Mouse (Mus musculus) 416B (cell line): ENCODE results near the gene Akap13.

Experiments
- DNase-seq: peaks from one replicate; pipeline ENCODE4 v3.0.0; 2011; ENCODE audit warnings: low read depth

Gene Akap13

DNA sequence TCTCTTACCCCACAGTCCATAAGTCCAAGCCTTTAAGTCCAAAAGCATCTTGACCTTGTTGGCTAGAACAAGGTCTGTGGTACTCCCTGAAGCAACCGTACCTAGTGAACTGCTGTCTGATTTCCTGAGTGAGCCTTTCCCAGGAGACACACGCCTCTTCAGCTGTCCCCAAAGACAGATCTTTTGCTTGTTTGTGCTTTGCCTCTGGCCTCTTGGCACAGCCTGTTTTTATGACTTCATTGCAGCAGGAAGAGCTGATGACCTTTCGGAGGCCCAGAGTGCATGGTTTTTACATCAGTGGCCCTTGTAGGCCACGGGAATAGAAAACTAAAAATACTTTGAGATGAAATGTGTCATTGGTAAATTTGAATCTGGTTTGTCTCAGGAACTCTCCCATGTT lies 260.6 kb downstream of the Akap13 start:
- DNase-seq, result no peak

GRCm38 (mm10) chr7:75717349-75717748 lies 262.0 kb downstream of the Akap13 start:
- peak; percentile 33 for DNase-seq

DNA sequence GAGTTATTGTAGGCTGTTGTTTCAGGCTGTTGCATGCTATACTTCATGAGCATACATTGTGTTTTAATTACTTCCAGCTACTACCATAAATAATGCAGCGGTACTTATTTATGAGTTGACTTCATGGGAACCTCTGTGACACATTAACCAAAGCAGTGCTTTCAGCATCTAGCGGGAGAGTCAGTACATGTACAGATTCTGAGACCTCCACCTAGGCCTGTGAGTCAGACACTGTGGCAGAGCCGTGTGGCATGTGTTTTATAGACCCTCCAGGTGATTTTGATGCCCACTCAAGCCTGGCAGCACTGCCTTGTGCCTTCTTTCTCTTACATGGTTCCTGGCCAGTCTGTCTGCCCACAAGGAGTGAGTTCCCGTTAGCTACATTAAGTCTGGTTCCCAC lies 266.0 kb downstream of the Akap13 start:
- DNase-seq, result no peak

- peak; percentile 29 for DNase-seq
These were observed 268.7 kb downstream of the Akap13 start for GRCm38 (mm10) chr7:75724012-75724411.

DNA sequence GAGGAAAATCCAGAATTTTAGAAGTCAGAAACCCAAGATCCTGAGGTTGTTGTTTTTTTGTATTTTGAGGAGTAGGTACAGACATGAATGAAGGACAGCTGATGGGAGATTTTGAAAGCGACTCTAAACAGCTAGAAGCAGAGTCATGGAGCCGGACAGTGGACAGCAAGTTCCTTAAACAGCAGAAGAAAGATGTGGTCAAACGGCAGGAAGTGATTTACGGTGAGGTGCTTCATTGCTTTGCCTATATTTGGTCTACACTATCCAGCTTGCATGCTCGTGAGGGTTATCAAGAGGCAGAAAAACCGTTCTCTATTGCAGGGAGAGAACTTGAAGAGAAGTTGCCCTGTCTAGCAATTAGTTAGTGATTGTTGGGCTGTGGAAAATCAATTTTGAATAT lies 270.6 kb downstream of the Akap13 start:
- peak; percentile 92 for DNase-seq

GRCm38 (mm10) chr7:75726867-75727266 lies 271.5 kb downstream of the Akap13 start:
- DNase-seq, result no peak

- no peak for DNase-seq
These were observed 274.3 kb downstream of the Akap13 start for GRCm38 (mm10) chr7:75729652-75730051.

DNA sequence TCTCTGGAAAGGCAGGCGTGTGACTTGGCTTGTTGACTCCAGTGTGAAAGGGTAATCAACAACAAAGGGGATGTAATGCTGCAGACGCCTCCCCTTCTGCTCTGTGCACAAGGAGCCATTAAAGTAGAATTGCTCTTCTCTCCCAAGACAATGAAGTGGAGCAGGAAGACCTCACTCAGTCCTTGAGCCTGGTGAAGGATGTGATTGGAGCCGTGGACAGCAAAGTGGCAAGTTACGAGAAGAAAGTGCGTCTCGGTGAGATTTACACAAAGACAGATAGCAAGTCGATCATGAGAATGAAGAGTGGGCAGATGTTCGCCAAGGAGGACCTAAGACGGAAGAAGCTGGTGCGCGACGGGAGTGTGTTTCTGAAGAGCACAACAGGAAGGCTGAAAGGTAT lies 274.9 kb downstream of the Akap13 start:
- DNase-seq, result no peak

DNA sequence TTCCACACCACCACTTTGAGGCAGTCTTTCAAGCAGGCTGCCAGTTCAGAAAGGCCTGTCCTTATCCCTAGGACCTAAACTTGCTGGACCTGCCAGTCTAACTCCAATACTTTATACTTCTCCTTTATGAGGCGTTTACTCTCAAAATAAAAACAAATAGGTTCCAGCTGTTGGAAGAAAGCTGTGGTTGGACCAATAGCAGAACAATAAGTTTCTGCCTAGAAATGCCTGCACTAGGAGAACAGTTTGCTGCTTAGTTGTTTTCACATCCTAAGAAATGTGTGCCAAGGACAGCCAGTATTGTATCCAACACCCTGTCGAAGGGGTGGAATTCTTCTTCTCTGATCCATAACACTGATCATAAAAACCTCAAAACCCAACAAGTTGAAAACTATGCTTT lies 276.6 kb downstream of the Akap13 start:
- no peak for DNase-seq

DNA sequence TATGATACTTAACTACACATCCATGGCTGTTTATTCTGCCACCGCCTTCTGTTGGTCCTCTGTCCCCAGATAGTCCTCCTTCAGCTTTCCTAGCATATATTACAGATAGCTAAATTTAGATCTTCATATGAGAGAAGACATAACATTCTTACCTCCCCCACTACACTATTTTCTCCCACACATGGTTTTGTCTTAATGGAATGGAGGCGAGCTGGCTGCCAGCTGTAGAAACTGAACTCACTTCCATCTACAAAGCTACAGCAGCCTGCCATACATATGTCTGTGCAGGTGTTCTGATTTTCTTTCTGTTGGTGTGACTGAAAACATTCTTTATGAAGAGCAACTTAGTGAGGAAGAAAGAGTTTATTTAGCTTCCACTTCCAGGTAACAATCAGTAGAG lies 277.8 kb downstream of the Akap13 start:
- DNase-seq, result no peak

DNA sequence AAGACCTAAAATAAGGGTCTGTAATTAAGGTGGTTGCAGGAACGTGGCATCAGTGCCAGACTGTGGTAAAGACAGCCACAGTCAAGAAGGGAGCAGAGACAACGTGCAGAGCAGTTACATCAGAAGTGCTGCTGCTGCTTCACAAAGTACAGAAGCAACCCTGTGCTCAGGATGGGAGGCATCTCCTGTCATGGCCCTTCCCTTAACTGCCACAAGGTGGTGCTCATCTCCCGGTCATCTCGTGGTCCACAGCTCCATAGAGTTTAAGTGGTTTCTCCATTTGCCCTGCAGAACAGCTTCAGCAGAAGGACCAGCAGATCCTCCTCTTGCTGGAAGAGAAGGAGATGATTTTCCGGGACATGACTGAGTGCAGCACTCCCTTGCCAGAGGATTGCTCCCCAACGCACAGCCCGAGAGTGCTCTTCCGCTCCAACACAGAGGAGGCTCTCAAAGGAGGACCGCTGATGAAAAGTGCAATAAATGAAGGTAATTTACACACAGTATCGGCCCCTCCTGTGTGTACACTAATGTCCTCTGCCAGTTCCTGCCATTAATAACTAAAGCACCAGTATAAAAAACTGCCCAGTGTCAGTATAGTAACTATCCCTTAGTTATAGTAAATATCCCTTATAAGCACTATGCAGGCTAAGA lies 283.9 kb downstream of the Akap13 start:
- DNase-seq, result peak; percentile 78

DNA sequence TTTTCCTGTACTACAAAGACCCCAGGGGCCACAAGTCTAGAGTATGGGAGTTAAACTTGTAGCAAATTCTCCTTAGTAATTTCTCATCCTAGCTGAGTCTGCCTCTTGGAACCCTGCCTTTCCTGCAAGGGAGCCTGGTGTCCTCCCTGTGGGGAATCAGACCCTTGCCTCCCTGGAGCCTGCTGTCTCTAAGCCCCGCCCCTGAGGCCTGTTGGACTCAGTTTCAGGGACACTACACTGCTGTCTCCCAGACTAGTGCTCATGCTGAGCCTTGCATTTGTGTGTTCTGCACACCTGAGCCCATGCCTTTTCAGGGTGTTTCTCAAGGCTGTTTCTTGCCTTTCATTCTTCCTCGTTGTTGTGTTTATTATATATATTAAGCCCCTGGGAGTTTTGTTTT lies 289.2 kb downstream of the Akap13 start:
- DNase-seq, result no peak

GRCm38 (mm10) chr7:75744978-75745638 lies 289.8 kb downstream of the Akap13 start:
- no peak for DNase-seq

DNA sequence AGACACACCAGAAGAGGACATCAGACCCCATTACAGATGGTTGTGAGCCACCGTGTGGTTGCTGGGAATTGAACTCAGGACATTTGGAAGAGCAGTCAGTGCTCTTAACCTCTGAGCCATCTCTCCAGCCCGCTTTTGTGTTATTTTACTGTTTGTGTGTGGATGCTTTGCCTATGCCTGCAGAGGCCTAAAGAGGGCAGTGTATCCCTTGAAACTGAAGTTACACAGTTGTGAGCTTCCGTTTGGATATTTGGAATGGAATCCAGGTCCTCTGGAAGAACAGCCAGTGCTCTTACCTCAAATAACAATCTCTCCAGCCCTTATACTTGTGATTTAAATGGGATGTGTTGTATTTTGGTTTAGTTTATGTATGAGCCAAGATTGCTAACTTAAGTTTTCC lies 290.6 kb downstream of the Akap13 start:
- DNase-seq, result peak; percentile 34

GRCm38 (mm10) chr7:75750581-75750980 lies 295.2 kb downstream of the Akap13 start:
- no peak for DNase-seq

DNA sequence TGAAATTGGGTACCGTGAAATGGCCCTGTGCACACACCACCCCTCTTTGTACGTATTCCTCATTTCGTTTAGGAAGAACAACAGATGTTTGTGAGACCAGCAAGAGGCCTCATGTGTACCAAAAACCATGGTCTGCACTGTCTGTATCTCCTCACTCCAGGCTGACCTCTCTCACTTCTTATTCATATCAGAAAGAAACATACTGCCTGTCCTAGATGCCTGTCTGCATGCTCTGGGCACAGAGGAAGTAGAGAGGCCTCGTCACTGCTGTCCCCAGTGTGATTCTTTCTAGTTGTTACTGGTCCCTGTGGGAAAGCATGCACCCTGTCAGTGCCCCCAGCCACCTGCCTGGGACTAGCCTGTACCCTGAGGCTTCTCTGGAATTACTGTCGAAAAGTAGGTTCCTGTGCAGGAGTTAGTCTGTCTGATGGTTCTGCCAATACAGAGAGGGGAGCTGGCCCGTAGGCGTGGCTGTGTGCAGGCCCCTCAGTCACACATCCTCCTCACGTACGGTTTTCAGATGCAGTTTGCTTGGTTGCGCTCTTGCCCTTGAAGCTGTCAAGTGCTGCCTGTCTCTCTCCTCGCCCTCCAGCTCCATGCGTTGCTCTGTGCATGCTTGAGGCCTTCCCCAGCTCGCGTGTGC lies 295.9 kb downstream of the Akap13 start:
- DNase-seq, result no peak

DNA sequence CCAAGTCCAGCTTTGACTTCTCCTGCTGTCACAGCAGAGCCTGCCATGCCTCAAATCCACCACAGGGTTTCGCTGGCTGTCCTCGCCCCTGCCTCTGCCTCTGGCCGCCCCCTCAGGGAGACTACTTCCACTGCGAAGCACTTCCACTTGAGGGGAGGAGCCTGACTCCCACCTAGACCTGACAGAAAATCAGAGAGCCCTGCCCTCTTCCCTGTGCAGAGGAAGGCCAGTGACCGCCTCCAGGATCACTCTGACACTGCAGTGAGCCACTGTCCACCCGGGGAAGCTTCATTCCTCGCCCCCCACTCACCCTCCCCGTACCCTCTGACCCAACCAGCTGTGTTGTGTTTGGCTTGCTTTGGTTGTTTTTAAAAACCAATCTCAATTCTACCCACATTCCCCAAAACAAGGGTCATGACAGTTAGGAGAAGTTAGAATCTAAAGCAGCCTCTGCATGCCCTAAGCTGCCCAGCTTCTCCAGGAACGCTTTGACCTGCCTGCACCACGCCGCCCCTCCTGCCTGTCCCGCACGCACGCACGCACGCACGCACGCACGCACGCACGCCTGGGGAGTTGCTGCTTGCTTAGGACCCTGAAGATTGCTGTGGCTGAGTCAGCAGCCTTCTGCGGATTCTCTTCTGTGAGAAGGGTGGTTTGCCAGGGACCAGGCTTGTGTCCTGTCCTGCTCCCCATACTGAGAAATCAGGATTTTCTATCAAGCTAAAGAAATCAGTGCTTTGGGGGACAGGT lies 297.3 kb downstream of the Akap13 start:
- DNase-seq, result no peak

GRCm38 (mm10) chr7:75753192-75753783 lies 298.0 kb downstream of the Akap13 start:
- DNase-seq, result no peak

DNA sequence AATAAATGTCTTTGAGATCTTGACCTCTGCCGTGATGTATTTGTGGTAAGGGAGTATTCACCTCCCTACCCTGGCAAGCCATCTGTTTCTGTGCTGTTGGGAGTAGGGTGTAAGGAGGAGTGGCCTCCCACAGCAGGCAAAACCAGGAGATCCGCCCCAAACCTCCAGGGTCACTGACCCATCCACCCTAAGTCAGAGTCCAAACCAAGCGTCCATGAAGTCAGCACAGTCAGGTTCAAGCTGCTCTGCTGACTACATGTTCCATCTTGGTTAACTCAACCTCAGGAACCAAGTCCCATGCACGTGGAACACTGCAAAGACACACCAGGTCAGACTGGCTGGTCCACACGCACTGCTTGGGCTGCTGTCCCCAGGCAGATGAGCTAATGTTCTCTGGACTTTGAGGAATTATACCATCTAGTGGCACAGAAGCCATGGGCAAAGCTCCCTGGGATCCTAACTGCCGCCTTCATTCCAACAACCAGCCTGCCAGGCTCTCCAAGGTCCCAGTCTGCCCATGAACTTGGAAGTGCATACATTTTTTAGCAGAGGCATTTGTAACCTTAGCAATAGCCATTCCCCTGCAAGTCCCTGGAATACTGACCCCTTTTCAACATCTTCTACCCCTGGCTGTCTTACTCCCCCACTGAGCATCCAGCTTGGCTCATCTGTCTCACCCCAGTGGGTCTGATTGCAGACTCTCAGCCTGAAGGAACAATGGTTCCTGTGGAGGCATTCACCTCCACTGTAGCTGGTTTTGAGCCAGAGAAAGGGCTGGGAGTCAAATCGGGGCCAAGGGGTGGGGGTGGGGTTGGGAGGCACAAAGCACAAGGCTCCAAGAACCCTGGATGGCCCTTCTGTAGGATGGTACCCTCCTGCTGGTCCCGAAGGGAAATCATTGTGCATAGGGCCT lies 299.5 kb downstream of the Akap13 start:
- no peak for DNase-seq

DNA sequence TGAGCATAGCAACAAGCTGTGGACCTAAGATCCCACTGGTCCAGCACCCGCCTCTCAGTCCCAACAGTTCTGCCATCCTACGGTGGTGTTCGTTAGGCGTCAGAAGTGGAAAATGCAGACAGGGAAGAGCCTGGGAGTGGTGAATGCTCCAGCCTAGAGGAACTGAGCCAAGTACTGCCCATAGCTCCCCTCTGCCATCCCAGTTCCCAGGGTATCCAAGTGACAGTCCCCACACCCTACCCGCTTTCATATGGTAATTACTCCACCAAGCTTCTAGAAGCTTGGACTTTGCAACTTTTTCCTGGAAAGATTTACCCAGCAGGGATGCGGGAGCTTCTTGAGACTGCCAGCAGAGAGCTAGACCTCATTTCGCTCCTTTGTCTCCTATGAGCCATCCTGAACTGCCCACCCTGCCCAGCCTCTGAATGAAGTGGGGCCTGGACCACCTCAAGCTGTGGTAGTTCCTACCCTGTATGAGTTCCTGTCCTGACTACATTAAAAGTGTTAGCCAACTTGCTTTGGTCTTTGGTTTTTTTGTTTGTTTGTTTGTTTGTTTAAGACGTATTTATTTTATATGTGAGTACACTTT lies 300.6 kb downstream of the Akap13 start:
- no peak for DNase-seq

GRCm38 (mm10) chr7:75759992-75760514 lies 304.7 kb downstream of the Akap13 start:
- no peak for DNase-seq
